Mouse (Mus musculus): ENCODE data around the gene Gpam. TPM values are rescaled to one million over a fixed set of nuclear protein-coding genes. Genes with fewer than 3 reads are reported as not detected.

Gene Gpam
- polyA plus RNA-seq, 1 experiment = 46.9 TPM

DNA sequence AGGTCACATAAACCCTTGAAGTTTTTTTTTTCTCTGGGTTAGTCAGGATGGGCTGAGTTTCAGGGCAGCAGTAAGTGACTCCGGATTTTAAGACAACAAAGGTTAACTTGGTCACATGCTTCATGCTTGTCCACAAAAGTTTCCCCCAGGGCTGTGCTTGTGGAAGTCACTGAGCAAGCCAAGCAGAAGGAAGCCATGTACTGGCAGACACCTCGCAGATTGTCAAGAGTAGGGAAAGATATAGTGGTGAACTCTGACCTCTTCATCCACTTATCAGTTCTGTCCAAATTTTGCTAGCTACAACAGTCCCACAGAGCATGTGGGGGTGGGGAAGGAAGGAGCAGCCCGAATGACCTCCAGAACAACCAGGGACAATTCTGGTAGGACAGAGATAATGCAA, 19.1 kb downstream of the Gpam start:
- no peak for DNase-seq (ENCODE audit: extremely low spot score in 1 of 2, low spot score in 1 of 2)

GRCm38 (mm10) chr19:55105969-55106368, 21.1 kb downstream of the Gpam start:
- DNase-seq (ENCODE audit: extremely low spot score in 1 of 2, low spot score in 1 of 2) = no peak

DNA sequence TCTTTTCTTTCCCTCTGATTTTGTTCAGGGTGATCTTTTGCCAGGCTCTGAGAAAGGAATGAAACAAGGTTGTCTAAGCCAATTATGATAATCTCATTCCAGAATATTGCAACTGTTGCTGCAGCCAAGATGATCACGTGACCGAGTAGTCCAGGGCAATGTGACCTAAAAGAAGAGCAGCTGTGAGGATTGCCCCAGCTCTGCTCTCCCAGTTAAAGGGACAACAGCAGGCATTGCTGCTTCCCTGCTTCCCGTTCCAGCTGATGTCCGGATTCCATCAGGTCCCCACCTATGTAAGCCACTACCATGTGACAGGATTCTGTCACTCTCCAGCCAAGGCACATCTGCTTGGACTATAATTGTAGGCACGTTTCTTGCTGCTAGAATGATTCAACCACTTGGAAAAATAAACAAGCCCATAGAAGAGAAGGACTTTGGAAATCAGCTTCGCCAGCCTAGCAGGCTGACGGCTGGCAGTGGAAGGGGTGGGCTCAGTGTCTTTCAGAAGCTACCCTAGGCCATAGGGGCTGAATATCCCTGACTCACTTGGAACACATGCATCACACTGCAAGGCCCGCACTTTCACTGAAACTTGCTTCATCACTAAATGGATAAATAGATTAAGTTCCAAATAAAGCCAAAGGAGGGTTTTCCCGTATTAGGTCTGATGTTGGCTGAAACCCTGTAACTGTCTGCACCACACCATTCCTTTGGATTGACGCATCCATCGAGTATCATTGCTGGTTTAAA, 23.8 kb downstream of the Gpam start:
- peak; percentile 41 to 52 for DNase-seq (ENCODE audit: extremely low spot score in 1 of 2, low spot score in 1 of 2)

- DNase-seq (ENCODE audit: extremely low spot score in 1 of 2, low spot score in 1 of 2) = no peak
These were observed 25.4 kb downstream of the Gpam start for GRCm38 (mm10) chr19:55101659-55102058.

DNA sequence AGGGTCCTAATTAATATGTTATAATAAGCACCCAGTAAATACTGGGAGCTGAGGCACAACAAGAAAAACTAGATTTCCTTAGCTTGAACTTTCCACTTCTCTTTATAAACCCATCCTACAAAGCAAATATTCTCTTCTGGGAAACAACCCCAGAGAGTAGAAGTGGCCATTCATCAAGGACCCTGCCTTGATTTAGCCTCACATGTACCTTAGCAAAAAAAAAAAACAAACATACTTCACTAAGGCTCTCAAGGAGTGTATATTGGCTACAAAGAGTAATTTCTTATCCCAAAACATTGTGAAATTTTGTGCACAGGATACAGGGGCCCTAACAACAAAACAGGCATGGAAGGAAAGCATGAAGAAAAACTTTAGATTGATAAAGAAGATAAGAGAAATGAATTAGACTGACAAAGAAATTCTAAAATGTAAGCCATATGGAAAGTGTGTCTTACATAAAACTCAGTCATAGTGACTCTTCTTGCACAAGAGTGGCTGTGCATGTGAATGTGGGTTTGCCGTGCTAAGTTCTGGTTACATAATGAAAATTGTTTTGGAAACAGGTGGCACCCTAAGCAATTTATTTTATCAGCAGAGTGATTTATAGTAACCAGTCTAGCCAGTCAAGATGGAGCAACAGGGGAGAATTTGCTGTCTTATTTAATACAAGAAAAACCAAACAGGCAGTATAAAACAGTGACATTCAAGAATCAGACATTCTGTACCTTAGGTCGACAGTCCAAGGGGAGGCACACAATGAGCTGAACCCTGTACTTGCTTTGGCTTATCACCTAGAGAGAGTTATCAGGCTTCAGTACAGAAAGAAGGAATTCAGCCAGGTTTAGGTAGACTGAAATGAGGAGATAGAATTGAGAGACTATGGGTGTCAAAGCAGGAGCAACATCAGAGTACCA, 26.6 kb downstream of the Gpam start:
- DNase-seq (ENCODE audit: extremely low spot score in 1 of 2, low spot score in 1 of 2) = no peak

DNA sequence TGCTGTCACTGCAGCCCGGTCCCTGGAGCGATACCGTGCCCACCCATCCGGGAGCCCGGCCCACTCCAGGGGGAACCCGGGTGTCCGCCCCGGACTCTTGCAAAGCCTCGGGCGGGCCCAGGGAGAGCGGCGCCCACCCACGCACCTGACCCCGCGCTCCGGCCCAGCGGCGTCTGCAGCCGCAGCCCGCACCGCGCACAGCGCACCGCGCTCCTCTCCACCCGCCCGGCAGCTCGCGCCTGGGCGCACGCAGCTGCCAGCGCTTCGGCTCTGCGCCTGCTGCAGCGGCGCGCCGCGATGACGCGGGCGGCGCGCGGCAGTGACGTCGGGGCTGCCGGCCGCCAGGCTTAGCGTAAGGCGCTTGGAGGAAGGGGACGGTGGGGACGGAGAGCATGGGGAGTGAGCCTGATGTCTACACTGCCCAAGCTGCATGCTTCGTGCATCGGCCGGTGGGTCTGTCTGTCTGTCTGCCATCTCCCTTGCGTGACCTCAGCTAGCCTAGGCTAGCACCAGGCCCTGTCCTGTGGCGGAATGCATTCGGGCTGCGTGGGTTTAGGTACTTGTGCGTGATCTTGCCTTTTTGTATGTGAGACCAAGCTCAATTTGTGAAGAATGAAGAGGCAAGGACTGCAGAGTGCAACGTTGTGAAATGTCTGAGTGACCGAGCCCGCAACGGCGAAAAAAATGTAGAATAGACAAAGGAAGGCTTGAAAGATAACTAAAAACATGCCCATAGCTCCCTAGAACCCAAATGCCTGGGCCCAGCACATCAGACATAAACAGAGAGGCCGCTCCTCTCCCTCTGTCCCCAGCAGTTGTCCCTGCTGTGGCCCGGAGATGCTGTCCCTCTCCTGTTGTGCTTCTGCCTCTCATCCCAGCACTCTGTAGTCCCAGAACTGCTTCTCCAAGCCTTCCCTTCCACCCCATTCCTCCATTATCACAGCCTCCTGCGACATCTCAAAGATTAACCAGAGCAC, 27.6 kb downstream of the Gpam start:
- peak; percentile 28 to 79 for DNase-seq (ENCODE audit: extremely low spot score in 1 of 2, low spot score in 1 of 2)

DNA sequence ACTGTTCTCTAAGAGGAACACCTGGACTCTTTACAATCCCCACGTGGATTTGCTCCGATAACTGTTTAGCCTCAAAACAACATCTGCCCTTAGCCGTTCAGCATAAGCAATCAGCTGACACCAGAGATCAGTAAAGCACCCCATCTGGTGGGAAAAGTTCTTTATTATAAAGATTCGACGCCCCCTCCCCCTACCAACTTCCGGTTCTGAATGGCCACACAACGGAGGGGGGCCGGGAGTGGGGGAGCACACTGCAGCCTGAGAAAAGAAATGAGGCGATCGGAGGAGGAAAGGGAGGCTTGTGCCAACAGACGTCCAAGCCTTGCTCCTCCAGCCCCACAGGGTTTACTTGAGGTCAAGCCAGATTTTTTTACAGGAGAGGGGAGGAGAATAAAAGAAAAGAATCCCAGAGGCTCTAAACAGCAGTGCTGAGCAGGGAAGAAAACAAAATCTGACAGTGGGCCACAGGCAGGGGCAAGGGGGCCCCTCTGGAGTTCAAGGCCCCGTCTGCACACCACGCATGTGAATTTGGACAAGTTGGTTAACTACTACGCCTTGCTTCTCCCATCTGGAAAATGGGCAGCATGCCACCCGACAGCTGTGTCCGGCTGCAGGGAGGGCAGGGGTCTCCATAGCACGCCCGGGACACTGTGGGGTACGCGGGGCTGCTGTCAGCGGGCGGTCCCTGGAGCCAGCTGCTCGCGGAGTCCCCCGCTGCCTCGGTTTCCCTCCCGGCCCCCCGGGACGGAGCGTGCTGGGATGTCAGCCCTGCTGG, 28.4 kb downstream of the Gpam start:
- peak; percentile 33 to 37 for DNase-seq (ENCODE audit: extremely low spot score in 1 of 2, low spot score in 1 of 2)

GRCm38 (mm10) chr19:55097396-55097967, 29.6 kb downstream of the Gpam start:
- DNase-seq (ENCODE audit: extremely low spot score in 1 of 2, low spot score in 1 of 2) = no peak

DNA sequence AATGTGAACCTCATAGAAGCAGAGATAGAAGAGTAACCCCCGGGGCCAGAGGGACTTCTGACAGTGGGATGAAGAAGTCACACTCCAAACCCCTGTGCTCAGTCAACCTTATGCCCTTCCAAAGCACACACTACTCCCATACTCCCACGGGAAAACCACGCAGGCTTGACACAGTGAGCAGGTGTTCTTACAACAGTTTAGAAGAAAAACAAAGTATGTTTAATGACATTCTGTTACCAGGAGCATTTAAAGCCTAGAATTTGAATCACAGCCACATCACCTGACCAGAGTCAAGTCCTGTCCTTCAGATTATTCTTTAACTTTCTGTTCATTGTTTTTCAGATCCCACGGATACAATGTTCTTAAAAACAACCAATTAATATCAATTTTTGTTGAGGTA, 30.4 kb downstream of the Gpam start:
- no peak for DNase-seq (ENCODE audit: extremely low spot score in 1 of 2, low spot score in 1 of 2)

DNA sequence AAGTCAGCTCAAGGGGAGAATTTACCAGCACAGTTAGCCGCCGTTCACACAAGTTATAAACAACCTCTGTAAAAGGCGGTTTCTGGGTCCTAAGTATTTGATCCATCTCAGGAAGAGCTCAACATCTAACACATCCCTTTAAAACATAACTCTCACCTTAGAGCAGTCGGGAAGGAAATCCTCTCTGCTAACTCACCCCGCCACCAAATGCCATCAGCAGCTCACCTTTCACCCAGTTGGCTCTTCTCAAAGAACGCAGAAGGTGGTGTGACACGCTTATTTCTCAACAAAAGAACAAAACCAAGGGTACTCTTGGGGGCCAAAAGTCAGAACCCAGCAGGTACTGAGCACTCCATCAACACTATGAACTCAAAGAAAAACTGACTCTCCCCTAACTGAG, 31.5 kb downstream of the Gpam start:
- DNase-seq (ENCODE audit: extremely low spot score in 1 of 2, low spot score in 1 of 2) = no peak

DNA sequence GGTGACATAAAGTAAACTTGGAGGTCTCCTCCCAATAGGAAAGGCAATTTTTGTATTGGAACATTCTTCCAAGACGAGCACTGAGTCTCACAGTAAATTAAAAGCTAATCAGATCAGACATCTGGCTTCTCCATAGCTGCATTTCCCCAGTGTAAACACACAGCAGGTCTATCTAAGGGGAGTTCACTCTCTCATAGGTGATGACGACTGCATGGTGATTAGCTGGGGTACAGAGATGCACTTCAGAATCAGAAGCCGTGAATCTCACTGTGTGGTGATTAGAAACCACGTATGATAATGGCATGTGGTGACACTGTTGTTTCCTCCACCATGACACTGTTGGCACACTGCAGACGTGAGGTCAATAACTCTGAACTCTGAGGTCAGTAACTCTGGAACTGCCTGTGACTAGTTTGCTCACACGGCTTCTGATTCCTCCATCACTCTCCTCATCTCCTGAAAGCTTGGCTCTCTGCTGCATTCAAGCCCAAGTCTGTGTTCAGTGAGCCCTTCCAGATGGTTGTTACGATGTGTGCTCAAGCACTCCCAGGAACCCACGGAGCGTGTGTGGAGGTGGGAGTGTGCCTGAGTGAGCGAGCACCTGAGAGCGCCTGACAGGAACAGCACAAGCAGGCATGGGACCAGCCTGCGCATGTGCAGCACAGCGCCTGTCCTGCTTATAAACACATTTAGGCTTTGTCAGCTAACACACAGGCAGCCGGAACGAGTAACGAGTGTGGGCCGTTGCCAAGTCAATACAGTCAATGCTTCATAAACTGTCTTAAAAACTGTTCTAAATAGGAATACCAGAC, 35.2 kb downstream of the Gpam start:
- DNase-seq (ENCODE audit: extremely low spot score in 1 of 2, low spot score in 1 of 2) = peak; percentile 33 to 57

GRCm38 (mm10) chr19:55090885-55091284, 36.2 kb downstream of the Gpam start:
- no peak for DNase-seq (ENCODE audit: extremely low spot score in 1 of 2, low spot score in 1 of 2)

DNA sequence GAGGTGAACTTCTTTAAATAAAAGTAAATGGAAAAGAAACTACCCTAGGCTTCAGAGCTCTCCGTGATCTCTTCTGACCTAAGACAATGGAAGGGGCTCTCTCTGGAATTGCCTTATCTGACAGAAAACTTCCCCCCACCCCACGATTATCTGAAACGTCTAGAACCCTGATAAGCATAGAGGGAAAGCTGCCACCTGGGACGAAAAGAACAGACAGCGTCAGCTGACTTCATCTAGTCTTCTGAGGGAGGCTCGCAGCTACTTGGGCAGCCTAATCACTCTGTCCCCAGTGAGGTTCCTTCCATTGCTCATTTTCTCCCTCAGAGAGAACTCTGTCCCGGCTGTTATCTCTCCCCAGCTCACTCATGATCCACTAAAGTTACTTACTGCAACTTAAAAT, 36.9 kb downstream of the Gpam start:
- DNase-seq (ENCODE audit: extremely low spot score in 1 of 2, low spot score in 1 of 2) = no peak

GRCm38 (mm10) chr19:55087776-55088175, 39.3 kb downstream of the Gpam start:
- no peak for DNase-seq (ENCODE audit: extremely low spot score in 1 of 2, low spot score in 1 of 2)

DNA sequence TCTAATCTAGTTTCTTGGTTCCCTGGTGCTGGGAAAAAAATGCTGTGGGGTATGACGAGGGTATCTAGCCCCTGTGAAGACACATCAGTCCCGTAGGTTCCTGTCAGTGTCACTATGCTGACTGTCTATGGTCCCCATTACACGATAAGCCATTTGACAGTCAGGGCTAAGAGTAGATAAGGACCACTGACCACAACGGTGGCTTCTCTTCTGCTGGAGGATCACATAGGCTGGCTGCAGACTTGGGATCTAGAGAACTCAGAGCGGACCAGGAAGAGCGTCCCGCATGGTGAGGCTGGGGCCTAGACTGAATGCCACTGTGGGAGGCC, 41.2 kb downstream of the Gpam start:
- no peak for DNase-seq (ENCODE audit: extremely low spot score in 1 of 2, low spot score in 1 of 2)

DNA sequence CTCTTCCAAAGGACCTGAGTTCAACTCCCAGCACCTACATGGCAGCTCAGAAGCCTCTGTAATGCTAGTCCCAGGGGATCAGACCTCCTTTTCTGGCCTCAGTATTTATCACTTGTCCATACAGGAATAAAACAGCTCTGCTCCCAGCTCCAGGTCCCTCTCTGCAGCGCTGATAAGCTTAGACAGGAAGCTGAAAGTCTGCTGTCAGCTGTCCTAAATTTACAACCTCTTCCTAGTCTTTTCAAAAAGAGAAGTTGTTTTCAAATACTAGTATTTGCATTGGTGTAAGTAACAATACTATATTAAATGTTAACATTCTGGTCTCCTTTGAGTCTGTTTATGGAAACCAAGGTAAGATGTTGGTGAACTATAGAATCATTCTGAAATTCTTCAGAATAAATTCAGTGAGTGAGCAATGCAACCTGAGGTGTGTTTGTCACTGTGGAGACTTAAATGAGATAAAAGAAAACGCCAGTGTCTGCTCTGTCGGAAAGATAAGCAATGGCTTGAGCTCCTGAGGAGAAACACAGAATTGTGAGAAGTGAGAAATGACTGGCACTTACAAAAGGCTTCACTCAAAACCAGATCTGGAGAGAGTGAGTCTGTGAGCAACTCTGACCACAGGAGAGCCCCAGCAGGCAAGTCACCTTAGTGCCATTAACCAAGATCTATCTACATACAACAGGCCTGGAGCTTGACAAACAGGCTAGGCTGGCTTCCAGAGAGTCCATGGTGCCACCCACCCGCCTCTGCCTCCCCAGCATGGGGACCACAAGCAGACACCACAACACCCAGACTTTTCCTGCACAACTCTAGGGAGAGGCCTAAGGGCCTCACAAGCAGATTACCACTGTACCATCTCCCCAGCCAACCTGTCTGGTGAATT, 41.8 kb downstream of the Gpam start:
- no peak for DNase-seq (ENCODE audit: extremely low spot score in 1 of 2, low spot score in 1 of 2)

DNA sequence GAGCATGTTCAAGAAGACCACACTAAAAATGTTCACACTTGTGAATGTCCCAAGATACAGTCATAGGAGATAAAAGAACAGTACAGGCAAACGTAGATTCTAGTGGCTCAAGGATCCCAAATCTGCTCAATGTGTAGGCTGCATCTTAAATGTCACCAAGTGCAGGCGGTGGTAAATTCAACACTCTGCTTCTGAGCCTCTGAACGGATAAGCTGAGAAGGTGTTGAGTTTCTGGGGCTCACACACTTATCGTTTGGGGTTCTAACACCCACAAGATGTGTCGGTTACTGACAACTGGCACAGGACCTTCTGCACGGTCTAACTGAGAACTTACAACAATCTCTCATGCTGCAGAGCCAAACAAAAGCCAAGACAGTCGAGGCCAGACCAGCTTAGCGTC, 50.2 kb downstream of the Gpam start:
- DNase-seq (ENCODE audit: extremely low spot score in 1 of 2, low spot score in 1 of 2) = peak; percentile 46 to 58

DNA sequence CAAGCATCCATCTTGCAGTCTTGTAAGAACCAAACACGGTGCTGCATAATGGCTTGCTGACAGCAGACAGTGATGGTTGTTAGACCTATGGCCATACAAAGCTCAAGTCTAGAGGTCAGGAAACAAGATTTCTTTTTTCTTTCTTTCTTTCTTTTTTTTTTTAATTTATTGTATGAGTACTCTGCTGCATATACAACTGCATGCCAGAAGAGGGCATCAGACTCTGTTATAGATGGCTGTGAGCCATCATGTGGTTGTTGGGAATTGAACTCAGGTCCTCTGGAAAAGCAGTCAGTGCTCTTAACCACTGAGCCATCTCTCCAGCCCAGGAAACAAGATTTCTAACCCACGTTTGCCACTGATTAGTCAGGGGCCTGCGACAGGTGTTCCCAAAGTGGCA, 54.0 kb downstream of the Gpam start:
- DNase-seq (ENCODE audit: extremely low spot score in 1 of 2, low spot score in 1 of 2) = no peak

All from frontal cortex, adult 2 months (tissue).